Comparison of ENCODE assay signal across 16 mouse cellular contexts in the genomic region with DNA sequence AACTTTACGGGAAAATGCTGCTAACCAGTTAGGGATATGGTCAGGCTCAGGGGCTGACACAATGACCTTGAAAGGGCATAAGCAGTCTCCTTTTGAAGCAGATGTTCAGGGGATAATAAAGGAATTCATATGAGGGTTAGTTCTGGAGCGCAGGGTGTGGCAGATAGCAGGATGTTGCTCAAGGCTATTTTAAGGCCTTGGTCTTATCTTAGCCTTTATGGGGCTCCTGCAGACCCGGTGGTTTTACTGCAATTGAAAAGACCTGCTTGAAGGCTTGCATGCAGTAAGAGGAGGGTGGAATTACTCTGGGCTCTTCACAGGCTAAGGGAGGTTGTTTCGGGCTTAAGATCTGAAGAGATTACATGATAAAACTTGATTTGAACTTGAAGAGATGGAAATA. TPM values are rescaled to one million over a fixed set of nuclear protein-coding genes. Genes with fewer than 3 reads are reported as not detected.
A peak's percentile ranks its signal among the peaks of the same experiment; 100 is the strongest.
DNase-seq lines count a peak whose midpoint lies in the region; ATAC-seq and TF ChIP-seq lines count a peak whose summit lies in the region.
"Had no signal": no experiment of that assay in that cellular context is flagged by ENCODE, and none has a peak within 500 bp of the region (broad histone marks: within the 10 kb centered on the region; RNA-seq: fewer than 3 reads in every experiment).

No protein-coding gene starts in this region.

- no peaks in the 10 kb centered on the region for H3K9me3 ChIP-seq in intestine, postnatal 0 days (ENCODE audit: control insufficient read depth)
- H3K9me3 ChIP-seq in neural tube, embryonic 15.5 days (replicated peaks), result no peaks in the 10 kb centered on the region
- H3K9me3 ChIP-seq: embryonic facial prominence, embryonic 15.5 days; lung, embryonic 15.5 days; stomach, embryonic 15.5 days had no signal

- DNase-seq in heart, adult 2 months, result no peak
- no peak for DNase-seq in heart, adult 9 months (ENCODE audit: low spot score in 2 of 2)
- no peak for DNase-seq in spleen, adult 2 months (ENCODE audit: low read depth in 1 of 2, low spot score in 2 of 2)
- DNase-seq in spleen, postnatal 10 days (ENCODE audit: low spot score in 2 of 2), result no peak
- no peak for DNase-seq in frontal cortex, adult 2 months (ENCODE audit: extremely low spot score in 1 of 2, low spot score in 1 of 2)
- DNase-seq: adrenal gland, postnatal 10 days; forebrain, postnatal 0 days; kidney, adult 2 months; right cerebral cortex, postnatal 4 days had no signal

- TF ChIP-seq POLR2A in heart, adult 2 months (IDR thresholded peaks at IDR 0.05; ENCODE audit: insufficient read depth, low read depth, low read length), result no peak
- TF ChIP-seq POLR2A in spleen, adult 2 months (IDR thresholded peaks at IDR 0.05; ENCODE audit: low read depth, low read length), result no peak

- H3K27ac ChIP-seq in heart, adult 2 months, result peak overlapping the region; percentile 1; the same call in 1 of the 2 replicates
- peak overlapping the region; percentile 52; the same call in 1 of the 2 replicates for H3K27ac ChIP-seq in spleen, adult 2 months (ENCODE audit: insufficient read depth, low read length)
- no peak overlapping the region for H3K27ac ChIP-seq in intestine, postnatal 0 days (ENCODE audit: low read depth, low read length)
- H3K27ac ChIP-seq in neural tube, embryonic 15.5 days (replicated peaks), result no peak overlapping the region
- H3K27ac ChIP-seq: embryonic facial prominence, embryonic 15.5 days; lung, embryonic 15.5 days; stomach, embryonic 15.5 days had no signal

- no peak for TF ChIP-seq CTCF in heart, adult 2 months (IDR thresholded peaks at IDR 0.05)
- no peak for TF ChIP-seq CTCF in spleen, adult 2 months (IDR thresholded peaks at IDR 0.05; ENCODE audit: extremely low read depth, insufficient read depth, insufficient read length, insufficient replicate concordance)
- TF ChIP-seq CTCF in intestine, postnatal 0 days (IDR thresholded peaks at IDR 0.05; ENCODE audit: low read depth), result no peak

- 37% methylated on average over 4 of the region's 4 CpGs for whole genome bisulfite sequencing in heart, adult 2 months
- WGBS in spleen, adult 2 months, result 46% methylated on average over 4 of the region's 4 CpGs
- WGBS in intestine, postnatal 0 days, result 32% methylated on average over 4 of the region's 4 CpGs
- 50% methylated on average over 4 of the region's 4 CpGs for WGBS in neural tube, embryonic 15.5 days

- intact Hi-C loops in heart, adult 2 months (cut with DNase I), result loop anchor here (5.0 kb wide), 1 partner anchor 34 kb away; the partner anchor contains the start of gene Znrf2

- H3K79me2 ChIP-seq in heart, adult 2 months (replicated peaks; ENCODE audit: control insufficient read depth, insufficient read depth, low read length), result peaks cover 4% of the 10 kb centered on the region; the same call in 1 of the 2 replicates

- no peak overlapping the region for H3K4me2 ChIP-seq in intestine, postnatal 0 days (replicated peaks; ENCODE audit: low read depth)
- H3K4me2 ChIP-seq in neural tube, embryonic 15.5 days, result no peak overlapping the region
- H3K4me2 ChIP-seq: embryonic facial prominence, embryonic 15.5 days; lung, embryonic 15.5 days; stomach, embryonic 15.5 days had no signal

- H3K36me3 ChIP-seq in heart, adult 2 months (ENCODE audit: control insufficient read depth, insufficient read depth, low read length), result peaks cover 17% of the 10 kb centered on the region
- H3K36me3 ChIP-seq in spleen, adult 2 months (ENCODE audit: control insufficient read depth, insufficient read depth, low read length), result no peaks in the 10 kb centered on the region
- H3K36me3 ChIP-seq in intestine, postnatal 0 days (ENCODE audit: control insufficient read depth, insufficient read depth), result no peaks in the 10 kb centered on the region
- H3K36me3 ChIP-seq in neural tube, embryonic 15.5 days, result no peaks in the 10 kb centered on the region
- H3K36me3 ChIP-seq: embryonic facial prominence, embryonic 15.5 days; lung, embryonic 15.5 days; stomach, embryonic 15.5 days had no signal

- H3K4me1 ChIP-seq in heart, adult 2 months (ENCODE audit: control insufficient read depth, insufficient read depth, low read length), result peaks cover 13% of the 10 kb centered on the region
- H3K4me1 ChIP-seq in spleen, adult 2 months (ENCODE audit: control insufficient read depth, insufficient read depth, insufficient read length), result peaks cover 38% of the 10 kb centered on the region
- H3K4me1 ChIP-seq in intestine, postnatal 0 days (replicated peaks; ENCODE audit: control insufficient read depth, insufficient read depth, low read length), result peaks cover 9% of the 10 kb centered on the region
- H3K4me1 ChIP-seq in neural tube, embryonic 15.5 days, result peaks cover 12% of the 10 kb centered on the region

- ATAC-seq in intestine, postnatal 0 days, result peak; percentile 70
- peak; percentile 84 for ATAC-seq in megakaryocyte-erythroid progenitor cell, adult 5-6 weeks (replicated peaks; ENCODE audit: low FRiP score, low TSS enrichment, poor library complexity, severe bottlenecking)
- ATAC-seq in neural tube, embryonic 15.5 days (ENCODE audit: low FRiP score), result no peak
- ATAC-seq: forebrain, postnatal 0 days had no signal

- no peak for TF ChIP-seq EP300 in heart, adult 2 months (IDR thresholded peaks at IDR 0.05; ENCODE audit: insufficient read depth, low read depth, low read length)

- H3K9ac ChIP-seq in heart, adult 2 months (ENCODE audit: low read depth, low read length), result no peak overlapping the region
- H3K9ac ChIP-seq in intestine, postnatal 0 days (ENCODE audit: low read depth, low read length), result no peak overlapping the region
- H3K9ac ChIP-seq in neural tube, embryonic 15.5 days (replicated peaks), result no peak overlapping the region
- H3K9ac ChIP-seq: embryonic facial prominence, embryonic 15.5 days; forebrain, postnatal 0 days; lung, embryonic 15.5 days; stomach, embryonic 15.5 days had no signal

- H3K4me3 ChIP-seq in heart, adult 2 months, result no peak overlapping the region
- H3K4me3 ChIP-seq in spleen, adult 2 months (ENCODE audit: extremely low read depth, insufficient read depth, insufficient read length), result no peak overlapping the region
- H3K4me3 ChIP-seq in intestine, postnatal 0 days (ENCODE audit: low read depth, low read length), result no peak overlapping the region
- no peak overlapping the region for H3K4me3 ChIP-seq in neural tube, embryonic 15.5 days (replicated peaks)
- H3K4me3 ChIP-seq: embryonic facial prominence, embryonic 15.5 days; lung, embryonic 15.5 days; myocyte; stomach, embryonic 15.5 days had no signal

- H3K27me3 ChIP-seq in heart, adult 2 months (ENCODE audit: control insufficient read depth, insufficient read depth, low read length), result no peaks in the 10 kb centered on the region
- H3K27me3 ChIP-seq in spleen, adult 2 months (ENCODE audit: control insufficient read depth, insufficient read depth, low read length), result no peaks in the 10 kb centered on the region
- no peaks in the 10 kb centered on the region for H3K27me3 ChIP-seq in intestine, postnatal 0 days (replicated peaks; ENCODE audit: control insufficient read depth, insufficient read depth, low read length)
- no peaks in the 10 kb centered on the region for H3K27me3 ChIP-seq in neural tube, embryonic 15.5 days (replicated peaks)
- H3K27me3 ChIP-seq: embryonic facial prominence, embryonic 15.5 days; lung, embryonic 15.5 days; stomach, embryonic 15.5 days had no signal

RNA-seq across cellular contexts. Expression of gene Znrf2, which starts 35.1 kb away (rescaled TPM):
- 10 to 100 TPM; 12.1 to 22.1 TPM for total RNA-seq in heart, adult 2 months (2021)
- 5.4 and 9.8 TPM in 2 replicates for polyA plus RNA-seq in heart, adult 2 months (2012; rRNA removed)
- polyA plus RNA-seq in spleen, adult 2 months (2012; rRNA removed), result 10.8 and 12.2 TPM in 2 replicates
- polyA plus RNA-seq in intestine, postnatal 0 days (2015; fragmentation: Nextera tagmentation; extraction: Ambion mirVana), result 7.8 and 8.5 TPM in 2 replicates
- total RNA-seq in megakaryocyte-erythroid progenitor cell, adult 5-6 weeks (2014; fragmentation: Nextera tagmentation), result 16.1 and 25.6 TPM in 2 replicates
- 27.2 and 46.6 TPM in 2 replicates for total RNA-seq in megakaryocyte-erythroid progenitor cell, adult 5-6 weeks (2017)
- polyA plus RNA-seq in frontal cortex, adult 2 months (2012; rRNA removed), result 8.8 and 9.4 TPM in 2 replicates
- polyA plus RNA-seq in neural tube, embryonic 15.5 days (2015; fragmentation: Nextera tagmentation; extraction: Ambion mirVana), result 5.8 and 5.9 TPM in 2 replicates

Comparison
In these comparisons a context has a peak if more than half of its experiments do, and no peak if none do; other contexts are left out.
1. H3K27ac ChIP-seq: peak in heart, adult 2 months (single experiment) and spleen, adult 2 months (single experiment); none in intestine, postnatal 0 days (single experiment) and neural tube, embryonic 15.5 days (single experiment).